Mouse (Mus musculus): ENCODE results near the gene Cngb1. TPM values are rescaled to one million over a fixed set of nuclear protein-coding genes. Genes with fewer than 3 reads are reported as not detected.

The Cngb1 gene
- polyA plus RNA-seq, 1 experiment: 0.19 TPM

- no peak overlapping the region for H3K9ac ChIP-seq (ENCODE audit: low read depth, poor library complexity, severe bottlenecking)
- no peaks in the 10 kb centered on the region for H3K36me3 ChIP-seq (ENCODE audit: control insufficient read depth, insufficient read depth, low read length, poor library complexity, severe bottlenecking)
- no peaks in the 10 kb centered on the region for H3K27me3 ChIP-seq (ENCODE audit: control insufficient read depth, insufficient read depth, low read length, poor library complexity, severe bottlenecking)
- H3K27ac ChIP-seq (ENCODE audit: insufficient read depth, low read length): no peak overlapping the region
- no peaks in the 10 kb centered on the region for H3K9me3 ChIP-seq (replicated peaks; ENCODE audit: control insufficient read depth, insufficient read depth, low read length, poor library complexity, severe bottlenecking)
- no peak overlapping the region for H3K4me3 ChIP-seq (ENCODE audit: low read depth, low read length)
- TF ChIP-seq CTCF (IDR thresholded peaks at IDR 0.05; ENCODE audit: low read depth, low read length) (no peak), POLR2A (IDR thresholded peaks at IDR 0.05; ENCODE audit: insufficient read depth, low read length) (no peak), EP300 (IDR thresholded peaks at IDR 0.05; ENCODE audit: insufficient read depth, low read depth, low read length) (no peak)
- H3K4me1 ChIP-seq (ENCODE audit: control insufficient read depth, insufficient read depth, low read length): no peaks in the 10 kb centered on the region
Measured at GRCm38 (mm10) chr8:95221045-95221444, 85.3 kb downstream of the Cngb1 start.

- H3K9ac ChIP-seq (ENCODE audit: low read depth, poor library complexity, severe bottlenecking): no peak overlapping the region
- H3K27me3 ChIP-seq (ENCODE audit: control insufficient read depth, insufficient read depth, low read length, poor library complexity, severe bottlenecking): no peaks in the 10 kb centered on the region
- H3K9me3 ChIP-seq (replicated peaks; ENCODE audit: control insufficient read depth, insufficient read depth, low read length, poor library complexity, severe bottlenecking): no peaks in the 10 kb centered on the region
- TF ChIP-seq POLR2A (IDR thresholded peaks at IDR 0.05; ENCODE audit: insufficient read depth, low read length): no peak
- no peaks in the 10 kb centered on the region for H3K4me1 ChIP-seq (ENCODE audit: control insufficient read depth, insufficient read depth, low read length)
- no peak overlapping the region for H3K4me3 ChIP-seq (ENCODE audit: low read depth, low read length)
- H3K27ac ChIP-seq (ENCODE audit: insufficient read depth, low read length): no peak overlapping the region
- H3K36me3 ChIP-seq (ENCODE audit: control insufficient read depth, insufficient read depth, low read length, poor library complexity, severe bottlenecking): no peaks in the 10 kb centered on the region
Measured at GRCm38 (mm10) chr8:95220571-95220998, 85.8 kb downstream of the Cngb1 start.

- TF ChIP-seq CTCF (IDR thresholded peaks at IDR 0.05; ENCODE audit: low read depth, low read length) (peak; percentile 47), POLR2A (IDR thresholded peaks at IDR 0.05; ENCODE audit: insufficient read depth, low read length) (no peak), EP300 (IDR thresholded peaks at IDR 0.05; ENCODE audit: insufficient read depth, low read depth, low read length) (no peak)
- Histone ChIP-seq H3K27ac (ENCODE audit: insufficient read depth, low read length) (no peak overlapping the region), H3K4me1 (ENCODE audit: control insufficient read depth, insufficient read depth, low read length) (no peaks in the 10 kb centered on the region), H3K4me3 (ENCODE audit: low read depth, low read length) (no peak overlapping the region), H3K36me3 (ENCODE audit: control insufficient read depth, insufficient read depth, low read length, poor library complexity, severe bottlenecking) (no peaks in the 10 kb centered on the region), H3K9ac (ENCODE audit: low read depth, poor library complexity, severe bottlenecking) (no peak overlapping the region), H3K9me3 (replicated peaks; ENCODE audit: control insufficient read depth, insufficient read depth, low read length, poor library complexity, severe bottlenecking) (no peaks in the 10 kb centered on the region), H3K27me3 (ENCODE audit: control insufficient read depth, insufficient read depth, low read length, poor library complexity, severe bottlenecking) (no peaks in the 10 kb centered on the region)
Measured at GRCm38 (mm10) chr8:95219623-95220022, 86.8 kb downstream of the Cngb1 start.

- TF ChIP-seq POLR2A (IDR thresholded peaks at IDR 0.05; ENCODE audit: insufficient read depth, low read length) (no peak), CTCF (IDR thresholded peaks at IDR 0.05; ENCODE audit: low read depth, low read length) (no peak), EP300 (IDR thresholded peaks at IDR 0.05; ENCODE audit: insufficient read depth, low read depth, low read length) (no peak)
- Histone ChIP-seq H3K9me3 (replicated peaks; ENCODE audit: control insufficient read depth, insufficient read depth, low read length, poor library complexity, severe bottlenecking) (no peaks in the 10 kb centered on the region), H3K4me3 (ENCODE audit: low read depth, low read length) (no peak overlapping the region), H3K27ac (ENCODE audit: insufficient read depth, low read length) (no peak overlapping the region), H3K9ac (ENCODE audit: low read depth, poor library complexity, severe bottlenecking) (no peak overlapping the region), H3K27me3 (ENCODE audit: control insufficient read depth, insufficient read depth, low read length, poor library complexity, severe bottlenecking) (no peaks in the 10 kb centered on the region), H3K36me3 (ENCODE audit: control insufficient read depth, insufficient read depth, low read length, poor library complexity, severe bottlenecking) (no peaks in the 10 kb centered on the region), H3K4me1 (ENCODE audit: control insufficient read depth, insufficient read depth, low read length) (no peaks in the 10 kb centered on the region)
Measured at GRCm38 (mm10) chr8:95215709-95216360, 90.5 kb downstream of the Cngb1 start.

GRCm38 (mm10) chr8:95209924-95210323 lies 96.5 kb downstream of the Cngb1 start:
- Histone ChIP-seq H3K4me3 (ENCODE audit: low read depth, low read length) (no peak overlapping the region), H3K36me3 (ENCODE audit: control insufficient read depth, insufficient read depth, low read length, poor library complexity, severe bottlenecking) (no peaks in the 10 kb centered on the region), H3K27me3 (ENCODE audit: control insufficient read depth, insufficient read depth, low read length, poor library complexity, severe bottlenecking) (no peaks in the 10 kb centered on the region), H3K9ac (ENCODE audit: low read depth, poor library complexity, severe bottlenecking) (no peak overlapping the region), H3K27ac (ENCODE audit: insufficient read depth, low read length) (no peak overlapping the region), H3K4me1 (ENCODE audit: control insufficient read depth, insufficient read depth, low read length) (no peaks in the 10 kb centered on the region), H3K9me3 (replicated peaks; ENCODE audit: control insufficient read depth, insufficient read depth, low read length, poor library complexity, severe bottlenecking) (no peaks in the 10 kb centered on the region)
- TF ChIP-seq POLR2A (IDR thresholded peaks at IDR 0.05; ENCODE audit: insufficient read depth, low read length): no peak
- TF ChIP-seq EP300 (IDR thresholded peaks at IDR 0.05; ENCODE audit: insufficient read depth, low read depth, low read length): no peak
- no peak for TF ChIP-seq CTCF (IDR thresholded peaks at IDR 0.05; ENCODE audit: low read depth, low read length)

GRCm38 (mm10) chr8:95205946-95206345 lies 100.4 kb downstream of the Cngb1 start:
- Histone ChIP-seq H3K4me1 (ENCODE audit: control insufficient read depth, insufficient read depth, low read length) (no peaks in the 10 kb centered on the region), H3K27ac (ENCODE audit: insufficient read depth, low read length) (no peak overlapping the region), H3K36me3 (ENCODE audit: control insufficient read depth, insufficient read depth, low read length, poor library complexity, severe bottlenecking) (no peaks in the 10 kb centered on the region), H3K4me3 (ENCODE audit: low read depth, low read length) (no peak overlapping the region), H3K9me3 (replicated peaks; ENCODE audit: control insufficient read depth, insufficient read depth, low read length, poor library complexity, severe bottlenecking) (no peaks in the 10 kb centered on the region), H3K9ac (ENCODE audit: low read depth, poor library complexity, severe bottlenecking) (no peak overlapping the region), H3K27me3 (ENCODE audit: control insufficient read depth, insufficient read depth, low read length, poor library complexity, severe bottlenecking) (no peaks in the 10 kb centered on the region)
- TF ChIP-seq EP300 (IDR thresholded peaks at IDR 0.05; ENCODE audit: insufficient read depth, low read depth, low read length) (no peak), POLR2A (IDR thresholded peaks at IDR 0.05; ENCODE audit: insufficient read depth, low read length) (no peak), CTCF (IDR thresholded peaks at IDR 0.05; ENCODE audit: low read depth, low read length) (no peak)

Data from ES-Bruce4 (cell line).